Mouse (Mus musculus): ENCODE measurements around the gene Spem1. TPM values are rescaled to one million over a fixed set of nuclear protein-coding genes. Genes with fewer than 3 reads are reported as not detected.

Spem1 gene
- polyA plus RNA-seq, 1 experiment from 2014 or later = 0.34 TPM

- Histone ChIP-seq H3K4me2 (peak overlapping the region; percentile 96), H3K27me3 (no peaks in the 10 kb centered on the region), H3K4me3 (peak overlapping the region; percentile 91), H3K9me3 (no peaks in the 10 kb centered on the region), H3K36me3 (peaks cover 15% of the 10 kb centered on the region), H3K9ac (peak overlapping the region; percentile 97), H3K27ac (replicated peaks) (peak overlapping the region; percentile 97), H3K4me1 (replicated peaks) (peaks cover 41% of the 10 kb centered on the region)
- WGBS = 3% methylated on average over 9 of the region's 9 CpGs
- ATAC-seq (ENCODE audit: low FRiP score, low read depth) = no peak
These were observed 13.5 kb upstream of the Spem1 start for GRCm38 (mm10) chr11:69835326-69835965.

GRCm38 (mm10) chr11:69834001-69834549, 12.1 kb upstream of the Spem1 start:
- 6% methylated on average over 39 of the region's 48 CpGs for WGBS
- Histone ChIP-seq H3K9me3 (no peaks in the 10 kb centered on the region), H3K4me3 (peak overlapping the region; percentile 91), H3K27ac (replicated peaks) (peak overlapping the region; percentile 6; the same call in 1 of the 2 replicates), H3K36me3 (peaks cover 20% of the 10 kb centered on the region), H3K27me3 (no peaks in the 10 kb centered on the region), H3K4me1 (replicated peaks) (peaks cover 40% of the 10 kb centered on the region), H3K4me2 (peak overlapping the region; percentile 96), H3K9ac (peak overlapping the region; percentile 97)
- ATAC-seq (ENCODE audit: low FRiP score, low read depth) = no peak

- Histone ChIP-seq H3K27ac (replicated peaks) (peak overlapping the region; percentile 6; the same call in 1 of the 2 replicates), H3K9me3 (no peaks in the 10 kb centered on the region), H3K4me3 (peak overlapping the region; percentile 91), H3K27me3 (no peaks in the 10 kb centered on the region), H3K4me1 (replicated peaks) (peaks cover 39% of the 10 kb centered on the region), H3K9ac (peak overlapping the region; percentile 97), H3K36me3 (peaks cover 24% of the 10 kb centered on the region), H3K4me2 (peak overlapping the region; percentile 96)
- ATAC-seq (ENCODE audit: low FRiP score, low read depth) = no peak
- 50% methylated on average over 8 of the region's 8 CpGs for WGBS
These were observed 11.6 kb upstream of the Spem1 start for GRCm38 (mm10) chr11:69833554-69833953.

- H3K4me1 ChIP-seq (replicated peaks) = peaks cover 14% of the 10 kb centered on the region
- H3K9ac ChIP-seq = no peak overlapping the region
- H3K27ac ChIP-seq (replicated peaks) = no peak overlapping the region
- no peaks in the 10 kb centered on the region for H3K27me3 ChIP-seq
- no peaks in the 10 kb centered on the region for H3K9me3 ChIP-seq
- no peak overlapping the region for H3K4me3 ChIP-seq
- 52% methylated on average over 5 of the region's 5 CpGs for WGBS
- ATAC-seq (ENCODE audit: low FRiP score, low read depth) = 0 out of 2 replicates have a peak, but pooled peaks have one; percentile 19
- H3K4me2 ChIP-seq = no peak overlapping the region
- H3K36me3 ChIP-seq = peaks cover 64% of the 10 kb centered on the region
These were observed 6.9 kb upstream of the Spem1 start for GRCm38 (mm10) chr11:69828832-69829231.

GRCm38 (mm10) chr11:69823456-69823855, 1.5 kb upstream of the Spem1 start:
- peaks cover 40% of the 10 kb centered on the region for H3K36me3 ChIP-seq
- H3K27ac ChIP-seq (replicated peaks) = no peak overlapping the region
- H3K9ac ChIP-seq = no peak overlapping the region
- H3K4me1 ChIP-seq (replicated peaks) = no peaks in the 10 kb centered on the region
- no peaks in the 10 kb centered on the region for H3K9me3 ChIP-seq
- WGBS = 73% methylated on average over 2 of the region's 2 CpGs
- no peak overlapping the region for H3K4me2 ChIP-seq
- ATAC-seq (ENCODE audit: low FRiP score, low read depth) = no peak
- no peaks in the 10 kb centered on the region for H3K27me3 ChIP-seq
- H3K4me3 ChIP-seq = no peak overlapping the region

- H3K4me1 ChIP-seq (replicated peaks) = no peaks in the 10 kb centered on the region
These were observed 3.1 kb downstream of the Spem1 start for GRCm38 (mm10) chr11:69818871-69819270.

GRCm38 (mm10) chr11:69818365-69818764, 3.6 kb downstream of the Spem1 start, which contains the start of gene Spem2:
Gene Spem2, minus strand, starts transcription at chr11:69818465.
- Histone ChIP-seq H3K4me3 (no peak within 1 kb of the TSS), H3K9ac (no peak within 1 kb of the TSS), H3K27ac (replicated peaks) (no peak within 1 kb of the TSS), H3K4me2 (no peak within 1 kb of the TSS), H3K4me1 (replicated peaks) (no peaks in the 10 kb centered on the region), H3K9me3 (no peaks in the 10 kb centered on the region), H3K27me3 (no peaks in the 10 kb centered on the region), H3K36me3 (no peaks in the 10 kb centered on the region)
- 88% methylated on average over 2 of the region's 2 CpGs for WGBS
- no peak for ATAC-seq (ENCODE audit: low FRiP score, low read depth)

More at GRCm38 (mm10) chr11:69818871-69819270, 3.1 kb downstream of the Spem1 start:
- Histone ChIP-seq H3K4me3 (no peak overlapping the region), H3K36me3 (no peaks in the 10 kb centered on the region), H3K4me2 (no peak overlapping the region), H3K9me3 (no peaks in the 10 kb centered on the region), H3K27me3 (no peaks in the 10 kb centered on the region), H3K27ac (replicated peaks) (no peak overlapping the region), H3K9ac (no peak overlapping the region)
- WGBS = 94% methylated on average over 8 of the region's 8 CpGs
- ATAC-seq (ENCODE audit: low FRiP score, low read depth) = no peak

GRCm38 (mm10) chr11:69816520-69816919, 5.5 kb downstream of the Spem1 start:
- Histone ChIP-seq H3K4me2 (no peak overlapping the region), H3K9me3 (no peaks in the 10 kb centered on the region), H3K27me3 (no peaks in the 10 kb centered on the region), H3K4me1 (replicated peaks) (no peaks in the 10 kb centered on the region), H3K9ac (no peak overlapping the region), H3K36me3 (no peaks in the 10 kb centered on the region), H3K4me3 (no peak overlapping the region), H3K27ac (replicated peaks) (no peak overlapping the region)
- WGBS = 92% methylated on average over 12 of the region's 12 CpGs
- no peak for ATAC-seq (ENCODE audit: low FRiP score, low read depth)

GRCm38 (mm10) chr11:69815155-69815554, 6.8 kb downstream of the Spem1 start, which contains the start of gene Gm39566:
Gene Gm39566, minus strand, starts transcription at chr11:69815298.
- H3K27ac ChIP-seq (replicated peaks) = no peak within 1 kb of the TSS
- no peak within 1 kb of the TSS for H3K9ac ChIP-seq
- no peaks in the 10 kb centered on the region for H3K27me3 ChIP-seq
- H3K4me3 ChIP-seq = no peak within 1 kb of the TSS
- no peak for ATAC-seq (ENCODE audit: low FRiP score, low read depth)
- no peaks in the 10 kb centered on the region for H3K4me1 ChIP-seq (replicated peaks)
- no peak within 1 kb of the TSS for H3K4me2 ChIP-seq
- no peaks in the 10 kb centered on the region for H3K9me3 ChIP-seq
- 66% methylated on average over 10 of the region's 10 CpGs for WGBS
- H3K36me3 ChIP-seq = no peaks in the 10 kb centered on the region

GRCm38 (mm10) chr11:69810280-69810679, 11.7 kb downstream of the Spem1 start:
- H3K4me3 ChIP-seq = no peak overlapping the region
- peaks cover 16% of the 10 kb centered on the region for H3K27me3 ChIP-seq
- ATAC-seq (ENCODE audit: low FRiP score, low read depth) = no peak
- H3K9me3 ChIP-seq = no peaks in the 10 kb centered on the region
- no peak overlapping the region for H3K4me2 ChIP-seq
- no peak overlapping the region for H3K9ac ChIP-seq
- H3K36me3 ChIP-seq = no peaks in the 10 kb centered on the region
- no peaks in the 10 kb centered on the region for H3K4me1 ChIP-seq (replicated peaks)
- no peak overlapping the region for H3K27ac ChIP-seq (replicated peaks)

- Histone ChIP-seq H3K36me3 (no peaks in the 10 kb centered on the region), H3K4me2 (no peak overlapping the region), H3K4me1 (replicated peaks) (peaks cover 25% of the 10 kb centered on the region), H3K27me3 (peaks cover 24% of the 10 kb centered on the region), H3K4me3 (no peak overlapping the region), H3K27ac (replicated peaks) (no peak overlapping the region), H3K9me3 (no peaks in the 10 kb centered on the region), H3K9ac (no peak overlapping the region)
- WGBS = 74% methylated on average over 2 of the region's 2 CpGs
- ATAC-seq (ENCODE audit: low FRiP score, low read depth) = no peak
These were observed 14.3 kb downstream of the Spem1 start for GRCm38 (mm10) chr11:69807641-69808040.

GRCm38 (mm10) chr11:69806378-69806777, 15.6 kb downstream of the Spem1 start:
- no peak overlapping the region for H3K4me3 ChIP-seq
- WGBS = 78% methylated on average over 4 of the region's 4 CpGs
- no peak overlapping the region for H3K9ac ChIP-seq
- no peak for ATAC-seq (ENCODE audit: low FRiP score, low read depth)
- no peak overlapping the region for H3K27ac ChIP-seq (replicated peaks)
- H3K36me3 ChIP-seq = no peaks in the 10 kb centered on the region
- peaks cover 24% of the 10 kb centered on the region for H3K27me3 ChIP-seq
- H3K9me3 ChIP-seq = no peaks in the 10 kb centered on the region
- peaks cover 38% of the 10 kb centered on the region for H3K4me1 ChIP-seq (replicated peaks)
- no peak overlapping the region for H3K4me2 ChIP-seq

Data from hindbrain, embryonic 15.5 days (tissue).